Mouse (Mus musculus): Measurements from ENCODE around the gene Asf1a.

- no peak for TF ChIP-seq CTCF (IDR thresholded peaks at IDR 0.05; ENCODE audit: low read depth)
- no peak for TF ChIP-seq EP300 (IDR thresholded peaks at IDR 0.05; ENCODE audit: low read depth)
Observed at GRCm38 (mm10) chr10:53585777-53586176, 10.8 kb upstream of the Asf1a start.
